Mouse (Mus musculus): Measurements from ENCODE around the gene Exoc2. TPM values are rescaled to one million over a fixed set of nuclear protein-coding genes. Genes with fewer than 3 reads are reported as not detected.

Gene Exoc2
- polyA plus RNA-seq, 1 experiment = 10.8 TPM

GRCm38 (mm10) chr13:30985275-30985597 lies 11.3 kb upstream of the Exoc2 start:
- TF ChIP-seq USF1 (IDR thresholded peaks at IDR 0.05; ENCODE audit: low read depth) = no peak
- no peak for TF ChIP-seq CEBPB (IDR thresholded peaks at IDR 0.05; ENCODE audit: low read depth)
- TF ChIP-seq CTCF (IDR thresholded peaks at IDR 0.05; ENCODE audit: control insufficient read depth, insufficient read depth, insufficient read length) = no peak
- no peak for TF ChIP-seq FOSL1 (IDR thresholded peaks at IDR 0.05; ENCODE audit: insufficient read depth, low read length, poor library complexity, severe bottlenecking)
- no peak for TF ChIP-seq MYOG (IDR thresholded peaks at IDR 0.05; ENCODE audit: control insufficient read depth, extremely low read depth, insufficient read length)
- no peak for TF ChIP-seq MYOD1 (IDR thresholded peaks at IDR 0.05; ENCODE audit: control insufficient read depth, insufficient read length, low read depth)
- no peak for TF ChIP-seq MAX (IDR thresholded peaks at IDR 0.05)
- Histone ChIP-seq H3ac (ENCODE audit: control insufficient read depth, insufficient read length, low read depth) (no peak overlapping the region), H3K79me2 (ENCODE audit: control insufficient read depth, insufficient read depth) (no peaks in the 10 kb centered on the region), H3K27me3 (ENCODE audit: control insufficient read depth, insufficient read depth, insufficient read length) (peaks cover 13% of the 10 kb centered on the region), H3K4me3 (ENCODE audit: insufficient read depth, poor library complexity, severe bottlenecking) (no peak overlapping the region), H3K79me3 (ENCODE audit: low read depth) (no peaks in the 10 kb centered on the region), H3K36me3 (ENCODE audit: control insufficient read depth, insufficient read depth) (no peaks in the 10 kb centered on the region)

DNA sequence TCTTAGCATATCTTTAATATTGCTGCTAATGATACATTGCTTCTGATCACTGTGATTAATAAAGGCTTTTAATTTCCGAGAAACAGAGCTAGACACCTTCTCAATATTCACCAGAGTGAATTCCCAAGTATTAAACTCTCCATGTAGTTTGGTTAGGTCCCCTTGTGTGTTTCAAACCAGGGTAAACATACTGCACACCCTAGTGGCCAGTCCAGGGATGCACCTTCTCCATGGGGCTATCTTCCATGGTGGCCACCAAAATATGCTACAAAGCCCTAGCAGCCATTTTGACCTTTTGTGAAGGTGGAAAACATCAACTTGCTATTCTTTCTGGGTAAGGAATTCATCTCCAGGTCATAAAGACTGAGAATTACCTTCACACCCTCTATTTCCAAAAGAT lies 7.8 kb upstream of the Exoc2 start:
- no peaks in the 10 kb centered on the region for H3K36me3 ChIP-seq (ENCODE audit: control insufficient read depth, insufficient read depth)
- no peaks in the 10 kb centered on the region for H3K79me2 ChIP-seq (ENCODE audit: control insufficient read depth, insufficient read depth)
- H3ac ChIP-seq (ENCODE audit: control insufficient read depth, insufficient read length, low read depth) = no peak overlapping the region
- TF ChIP-seq CTCF (IDR thresholded peaks at IDR 0.05; ENCODE audit: control insufficient read depth, insufficient read depth, insufficient read length) (peak; percentile 46), MYOD1 (IDR thresholded peaks at IDR 0.05; ENCODE audit: control insufficient read depth, insufficient read length, low read depth) (no peak)
- peaks cover 4% of the 10 kb centered on the region for H3K27me3 ChIP-seq (ENCODE audit: control insufficient read depth, insufficient read depth, insufficient read length)
- H3K4me3 ChIP-seq (ENCODE audit: insufficient read depth, poor library complexity, severe bottlenecking) = no peak overlapping the region
- no peaks in the 10 kb centered on the region for H3K79me3 ChIP-seq (ENCODE audit: low read depth)

DNA sequence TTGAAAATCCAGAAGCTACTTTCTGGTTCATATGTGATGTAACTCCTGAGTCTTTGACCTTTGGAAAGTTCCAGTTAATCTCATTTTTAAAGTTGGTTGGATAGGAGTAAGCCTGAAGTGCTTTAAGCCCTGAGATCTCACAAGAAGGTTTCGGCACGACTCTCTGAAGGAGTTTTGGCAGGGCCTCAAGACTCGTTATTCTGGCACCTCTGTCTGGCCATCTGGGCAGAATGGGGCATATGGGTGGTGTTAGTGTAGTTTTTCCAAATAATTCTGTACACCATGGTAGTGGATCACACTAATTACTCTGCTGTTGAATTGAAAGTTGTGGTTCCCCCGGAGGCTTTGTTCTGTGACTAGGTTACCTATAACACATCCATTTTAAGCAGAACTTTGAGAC lies 4.3 kb upstream of the Exoc2 start:
- Histone ChIP-seq H3K79me3 (ENCODE audit: low read depth) (peaks cover 2% of the 10 kb centered on the region), H3K79me2 (ENCODE audit: control insufficient read depth, insufficient read depth) (peaks cover 6% of the 10 kb centered on the region), H3K27me3 (ENCODE audit: control insufficient read depth, insufficient read depth, insufficient read length) (no peaks in the 10 kb centered on the region), H3K4me3 (ENCODE audit: insufficient read depth, poor library complexity, severe bottlenecking) (no peak overlapping the region), H3K36me3 (ENCODE audit: control insufficient read depth, insufficient read depth) (no peaks in the 10 kb centered on the region), H3ac (ENCODE audit: control insufficient read depth, insufficient read length, low read depth) (no peak overlapping the region)
- no peak for TF ChIP-seq CTCF (IDR thresholded peaks at IDR 0.05; ENCODE audit: control insufficient read depth, insufficient read depth, insufficient read length)
- no peak for TF ChIP-seq MAX (IDR thresholded peaks at IDR 0.05)
- TF ChIP-seq FOSL1 (IDR thresholded peaks at IDR 0.05; ENCODE audit: insufficient read depth, low read length, poor library complexity, severe bottlenecking) = no peak

GRCm38 (mm10) chr13:30976536-30977084 lies 2.7 kb upstream of the Exoc2 start:
- Histone ChIP-seq H3K79me2 (ENCODE audit: control insufficient read depth, insufficient read depth) (peaks cover 20% of the 10 kb centered on the region), H3K4me3 (ENCODE audit: insufficient read depth, poor library complexity, severe bottlenecking) (no peak overlapping the region), H3K79me3 (ENCODE audit: low read depth) (peaks cover 9% of the 10 kb centered on the region), H3ac (ENCODE audit: control insufficient read depth, insufficient read length, low read depth) (no peak overlapping the region), H3K27me3 (ENCODE audit: control insufficient read depth, insufficient read depth, insufficient read length) (no peaks in the 10 kb centered on the region), H3K36me3 (ENCODE audit: control insufficient read depth, insufficient read depth) (no peaks in the 10 kb centered on the region)
- TF ChIP-seq CTCF (IDR thresholded peaks at IDR 0.05; ENCODE audit: control insufficient read depth, insufficient read depth, insufficient read length) (no peak), CEBPB (IDR thresholded peaks at IDR 0.05; ENCODE audit: low read depth) (no peak), USF1 (IDR thresholded peaks at IDR 0.05; ENCODE audit: low read depth) (no peak)

DNA sequence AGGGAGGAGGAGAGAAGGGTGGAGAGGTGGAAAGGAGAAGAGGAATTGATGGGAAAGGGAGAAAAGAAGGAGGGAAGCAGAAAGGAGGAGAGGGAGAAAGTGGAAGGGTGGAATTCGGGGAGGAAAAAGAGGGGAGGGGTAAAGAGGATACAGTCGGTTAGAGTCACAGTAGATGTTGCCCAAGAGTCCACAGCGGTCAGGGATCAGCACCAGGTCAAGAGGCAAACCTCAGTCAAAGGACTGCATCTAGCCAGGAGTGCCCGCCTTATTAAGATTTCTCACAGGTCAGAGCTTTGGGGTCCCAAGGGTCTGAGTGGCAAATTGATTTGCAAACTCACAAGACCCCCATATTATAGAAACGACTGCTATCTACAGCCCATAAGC lies 346 bp upstream of the Exoc2 start:
- H3K79me3 ChIP-seq (ENCODE audit: low read depth) = peaks cover 21% of the 10 kb centered on the region
- peaks cover 44% of the 10 kb centered on the region for H3K79me2 ChIP-seq (ENCODE audit: control insufficient read depth, insufficient read depth)
- TF ChIP-seq CTCF (IDR thresholded peaks at IDR 0.05; ENCODE audit: control insufficient read depth, insufficient read depth, insufficient read length) (no peak), USF1 (IDR thresholded peaks at IDR 0.05; ENCODE audit: low read depth) (no peak), FOSL1 (IDR thresholded peaks at IDR 0.05; ENCODE audit: insufficient read depth, low read length, poor library complexity, severe bottlenecking) (no peak), MAX (IDR thresholded peaks at IDR 0.05) (no peak), CEBPB (IDR thresholded peaks at IDR 0.05; ENCODE audit: low read depth) (no peak), MYOG (IDR thresholded peaks at IDR 0.05; ENCODE audit: control insufficient read depth, extremely low read depth, insufficient read length) (no peak), MYOD1 (IDR thresholded peaks at IDR 0.05; ENCODE audit: control insufficient read depth, insufficient read length, low read depth) (no peak)
- peak overlapping the region; percentile 25 for H3ac ChIP-seq (ENCODE audit: control insufficient read depth, insufficient read length, low read depth)
- H3K36me3 ChIP-seq (ENCODE audit: control insufficient read depth, insufficient read depth) = no peaks in the 10 kb centered on the region
- no peaks in the 10 kb centered on the region for H3K27me3 ChIP-seq (ENCODE audit: control insufficient read depth, insufficient read depth, insufficient read length)
- peak overlapping the region; percentile 63 for H3K4me3 ChIP-seq (ENCODE audit: insufficient read depth, poor library complexity, severe bottlenecking)

GRCm38 (mm10) chr13:30972102-30972501 lies 1.8 kb downstream of the Exoc2 start:
- peaks cover 32% of the 10 kb centered on the region for H3K79me3 ChIP-seq (ENCODE audit: low read depth)
- H3K4me3 ChIP-seq (ENCODE audit: insufficient read depth, poor library complexity, severe bottlenecking) = no peak overlapping the region
- peaks cover 65% of the 10 kb centered on the region for H3K79me2 ChIP-seq (ENCODE audit: control insufficient read depth, insufficient read depth)
- no peaks in the 10 kb centered on the region for H3K36me3 ChIP-seq (ENCODE audit: control insufficient read depth, insufficient read depth)
- H3K27me3 ChIP-seq (ENCODE audit: control insufficient read depth, insufficient read depth, insufficient read length) = no peaks in the 10 kb centered on the region
- TF ChIP-seq FOSL1 (IDR thresholded peaks at IDR 0.05; ENCODE audit: insufficient read depth, low read length, poor library complexity, severe bottlenecking) (no peak), MAX (IDR thresholded peaks at IDR 0.05) (no peak), CEBPB (IDR thresholded peaks at IDR 0.05; ENCODE audit: low read depth) (no peak), USF1 (IDR thresholded peaks at IDR 0.05; ENCODE audit: low read depth) (no peak), CTCF (IDR thresholded peaks at IDR 0.05; ENCODE audit: control insufficient read depth, insufficient read depth, insufficient read length) (no peak), MYOG (IDR thresholded peaks at IDR 0.05; ENCODE audit: control insufficient read depth, extremely low read depth, insufficient read length) (no peak), MYOD1 (IDR thresholded peaks at IDR 0.05; ENCODE audit: control insufficient read depth, insufficient read length, low read depth) (no peak)
- no peak overlapping the region for H3ac ChIP-seq (ENCODE audit: control insufficient read depth, insufficient read length, low read depth)

All from C2C12 (cell line).